Mouse (Mus musculus): Measurements from ENCODE around the gene Oxct1. TPM values are rescaled to one million over a fixed set of nuclear protein-coding genes. Genes with fewer than 3 reads are reported as not detected.

The Oxct1 gene
- polyA plus RNA-seq, 1 experiment, result 40.4 TPM

DNA sequence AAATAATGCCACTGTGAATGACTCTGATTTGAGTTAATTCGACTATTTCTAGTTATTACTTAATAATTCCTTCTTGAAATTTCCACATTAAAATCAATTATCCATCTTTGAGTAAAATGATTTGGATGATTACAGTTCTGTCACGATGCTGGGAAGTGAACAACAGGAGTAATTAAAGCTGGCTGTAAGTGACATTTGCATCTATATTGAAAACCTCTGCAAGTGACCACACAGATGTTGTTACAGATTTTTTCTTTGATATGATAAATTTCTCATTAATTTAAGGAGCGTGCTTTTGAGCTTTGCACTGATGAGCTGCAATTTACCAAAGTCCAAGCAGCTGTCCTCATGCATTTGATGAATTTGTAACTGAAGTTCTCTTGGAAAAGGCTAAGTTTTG is 64.4 kb downstream of the Oxct1 start:
- H3K79me2 ChIP-seq (ENCODE audit: control insufficient read depth, insufficient read depth), result no peaks in the 10 kb centered on the region
- TF ChIP-seq POLR2AphosphoS2 (IDR thresholded peaks at IDR 0.05; ENCODE audit: insufficient read length, low read depth), result no peak
- TF ChIP-seq REST (IDR thresholded peaks at IDR 0.05; ENCODE audit: insufficient read depth, insufficient read length), result no peak
- TF ChIP-seq MAX (IDR thresholded peaks at IDR 0.05; ENCODE audit: low read depth), result no peak
- no peak for TF ChIP-seq TCF3 (IDR thresholded peaks at IDR 0.05; ENCODE audit: insufficient read length, low read depth)
- TF ChIP-seq POLR2A (IDR thresholded peaks at IDR 0.05; ENCODE audit: insufficient read length, low read depth), result no peak
- no peak for TF ChIP-seq TCF12 (IDR thresholded peaks at IDR 0.05; ENCODE audit: insufficient read depth, poor library complexity, severe bottlenecking)
- TF ChIP-seq CEBPB (IDR thresholded peaks at IDR 0.05; ENCODE audit: insufficient read depth, poor library complexity, severe bottlenecking), result no peak
- no peak for TF ChIP-seq SRF (IDR thresholded peaks at IDR 0.05; ENCODE audit: control insufficient read depth, insufficient read length, low read depth)
- no peak for TF ChIP-seq E2F4 (IDR thresholded peaks at IDR 0.05; ENCODE audit: insufficient read depth)
- no peak for TF ChIP-seq MYOG (IDR thresholded peaks at IDR 0.05; ENCODE audit: control insufficient read depth in 1 of 3, insufficient read depth in 1 of 3, insufficient read length in 2 of 3, low read depth in 2 of 3)
- no peak for TF ChIP-seq MYOD1 (IDR thresholded peaks at IDR 0.05; ENCODE audit: control insufficient read depth in 1 of 3, insufficient read length in 2 of 3, low read depth in 2 of 3)
- TF ChIP-seq USF1 (IDR thresholded peaks at IDR 0.05; ENCODE audit: low read depth), result no peak
- no peaks in the 10 kb centered on the region for H3K27me3 ChIP-seq (ENCODE audit: control insufficient read depth, insufficient read depth, insufficient read length)
- H3K4me3 ChIP-seq, result no peak overlapping the region
- H3K36me3 ChIP-seq (ENCODE audit: control insufficient read depth, insufficient read depth), result peaks cover 17% of the 10 kb centered on the region
- H3K4me2 ChIP-seq (ENCODE audit: low read depth), result no peak overlapping the region
- no peak overlapping the region for H3ac ChIP-seq (ENCODE audit: control insufficient read depth, insufficient read length)

DNA sequence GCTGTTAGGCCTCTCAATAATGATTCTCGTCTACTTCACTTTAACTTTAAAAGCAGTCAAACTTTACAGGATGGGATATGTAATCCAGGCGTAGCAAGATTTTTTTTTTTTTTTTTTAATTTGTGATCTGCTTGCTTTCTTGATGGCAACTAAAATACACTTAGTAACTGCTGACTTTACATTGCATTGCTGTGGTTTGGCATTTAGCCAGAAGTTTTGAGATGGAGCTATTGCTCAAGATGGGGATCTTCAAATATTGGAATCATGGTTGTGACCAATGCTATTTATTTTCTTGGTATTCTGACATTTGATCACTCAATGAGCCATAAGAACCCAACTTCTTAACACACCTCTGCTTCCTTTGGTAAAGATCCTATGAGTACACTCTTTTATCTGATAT is 66.4 kb downstream of the Oxct1 start:
- no peak overlapping the region for H3K4me3 ChIP-seq
- no peaks in the 10 kb centered on the region for H3K27me3 ChIP-seq (ENCODE audit: control insufficient read depth, insufficient read depth, insufficient read length)
- TF ChIP-seq TCF3 (IDR thresholded peaks at IDR 0.05; ENCODE audit: insufficient read length, low read depth) (no peak), SRF (IDR thresholded peaks at IDR 0.05; ENCODE audit: control insufficient read depth, insufficient read length, low read depth) (no peak)
- no peak overlapping the region for H3ac ChIP-seq (ENCODE audit: control insufficient read depth, insufficient read length)
- peaks cover 17% of the 10 kb centered on the region for H3K36me3 ChIP-seq (ENCODE audit: control insufficient read depth, insufficient read depth)
- no peak overlapping the region for H3K4me2 ChIP-seq (ENCODE audit: low read depth)
- no peaks in the 10 kb centered on the region for H3K79me2 ChIP-seq (ENCODE audit: control insufficient read depth, insufficient read depth)

DNA sequence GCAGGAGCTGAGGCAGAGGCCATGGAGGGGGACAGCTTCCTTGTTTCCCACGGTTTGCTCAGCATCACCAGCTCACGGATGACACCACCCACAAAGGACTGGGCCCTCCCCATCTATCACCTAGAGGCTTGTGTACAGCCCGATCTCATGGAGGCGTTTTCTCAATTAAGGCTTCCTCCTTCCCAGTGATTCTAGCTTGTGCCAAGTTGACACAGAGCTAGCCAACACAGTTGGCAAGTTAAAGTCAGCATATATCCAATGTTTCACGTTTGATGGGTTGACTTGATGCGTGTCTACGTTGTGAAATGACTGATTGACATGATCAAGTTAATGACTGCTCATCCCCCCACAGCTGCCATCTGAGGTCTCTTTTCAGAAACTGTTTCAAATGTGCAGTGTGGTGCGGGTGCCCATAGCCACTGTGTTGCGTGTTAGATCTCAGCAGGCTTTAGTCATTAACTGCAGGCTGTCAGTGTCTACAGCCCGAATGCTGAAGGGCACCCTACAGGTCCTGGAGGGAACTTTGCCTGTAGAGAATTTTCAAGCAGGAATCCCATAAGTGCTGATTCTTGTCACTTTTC is 74.2 kb downstream of the Oxct1 start:
- H3ac ChIP-seq (ENCODE audit: control insufficient read depth, insufficient read length), result no peak overlapping the region
- no peak overlapping the region for H3K4me3 ChIP-seq
- TF ChIP-seq MYOD1 (IDR thresholded peaks at IDR 0.05; ENCODE audit: control insufficient read depth in 1 of 3, insufficient read length in 2 of 3, low read depth in 2 of 3) (no peak), POLR2A (IDR thresholded peaks at IDR 0.05; ENCODE audit: insufficient read length, low read depth) (no peak), REST (IDR thresholded peaks at IDR 0.05; ENCODE audit: insufficient read depth, insufficient read length) (no peak), USF1 (IDR thresholded peaks at IDR 0.05; ENCODE audit: low read depth) (no peak), TCF12 (IDR thresholded peaks at IDR 0.05; ENCODE audit: insufficient read depth, poor library complexity, severe bottlenecking) (no peak), E2F4 (IDR thresholded peaks at IDR 0.05; ENCODE audit: insufficient read depth) (no peak), MAX (IDR thresholded peaks at IDR 0.05; ENCODE audit: low read depth) (no peak), CEBPB (IDR thresholded peaks at IDR 0.05; ENCODE audit: insufficient read depth, poor library complexity, severe bottlenecking) (no peak), TCF3 (IDR thresholded peaks at IDR 0.05; ENCODE audit: insufficient read length, low read depth) (no peak), MYOG (IDR thresholded peaks at IDR 0.05; ENCODE audit: control insufficient read depth in 1 of 3, insufficient read depth in 1 of 3, insufficient read length in 2 of 3, low read depth in 2 of 3) (no peak), SRF (IDR thresholded peaks at IDR 0.05; ENCODE audit: control insufficient read depth, insufficient read length, low read depth) (no peak), POLR2AphosphoS2 (IDR thresholded peaks at IDR 0.05; ENCODE audit: insufficient read length, low read depth) (no peak)
- no peaks in the 10 kb centered on the region for H3K79me2 ChIP-seq (ENCODE audit: control insufficient read depth, insufficient read depth)
- H3K36me3 ChIP-seq (ENCODE audit: control insufficient read depth, insufficient read depth), result peaks cover 6% of the 10 kb centered on the region
- H3K4me2 ChIP-seq (ENCODE audit: low read depth), result no peak overlapping the region
- no peaks in the 10 kb centered on the region for H3K27me3 ChIP-seq (ENCODE audit: control insufficient read depth, insufficient read depth, insufficient read length)

DNA sequence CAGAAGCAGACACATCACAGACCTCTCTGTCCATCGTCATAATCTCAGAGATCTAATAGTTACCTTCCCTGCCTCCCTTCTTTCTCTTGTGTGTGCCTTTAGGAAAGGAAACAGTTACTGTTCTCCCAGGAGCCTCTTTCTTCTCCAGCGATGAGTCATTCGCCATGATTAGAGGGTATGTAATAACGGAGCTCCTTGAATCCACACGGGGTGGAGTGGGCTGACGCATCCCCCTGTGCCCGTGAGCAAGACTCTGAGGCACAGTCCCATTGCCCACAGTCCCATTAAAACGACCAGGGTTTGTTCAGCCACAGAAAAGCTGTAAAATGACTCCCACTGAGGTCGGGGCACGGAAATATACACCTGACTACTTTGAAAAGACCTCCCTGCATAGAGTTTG is 74.8 kb downstream of the Oxct1 start:
- H3K4me3 ChIP-seq, result no peak overlapping the region
- TF ChIP-seq CEBPB (IDR thresholded peaks at IDR 0.05; ENCODE audit: insufficient read depth, poor library complexity, severe bottlenecking) (no peak), MAX (IDR thresholded peaks at IDR 0.05; ENCODE audit: low read depth) (no peak), MYOG (IDR thresholded peaks at IDR 0.05; ENCODE audit: control insufficient read depth in 1 of 3, insufficient read depth in 1 of 3, insufficient read length in 2 of 3, low read depth in 2 of 3) (no peak)
- peaks cover 6% of the 10 kb centered on the region for H3K36me3 ChIP-seq (ENCODE audit: control insufficient read depth, insufficient read depth)
- no peak overlapping the region for H3K4me2 ChIP-seq (ENCODE audit: low read depth)
- H3ac ChIP-seq (ENCODE audit: control insufficient read depth, insufficient read length), result no peak overlapping the region
- H3K27me3 ChIP-seq (ENCODE audit: control insufficient read depth, insufficient read depth, insufficient read length), result no peaks in the 10 kb centered on the region
- no peaks in the 10 kb centered on the region for H3K79me2 ChIP-seq (ENCODE audit: control insufficient read depth, insufficient read depth)

DNA sequence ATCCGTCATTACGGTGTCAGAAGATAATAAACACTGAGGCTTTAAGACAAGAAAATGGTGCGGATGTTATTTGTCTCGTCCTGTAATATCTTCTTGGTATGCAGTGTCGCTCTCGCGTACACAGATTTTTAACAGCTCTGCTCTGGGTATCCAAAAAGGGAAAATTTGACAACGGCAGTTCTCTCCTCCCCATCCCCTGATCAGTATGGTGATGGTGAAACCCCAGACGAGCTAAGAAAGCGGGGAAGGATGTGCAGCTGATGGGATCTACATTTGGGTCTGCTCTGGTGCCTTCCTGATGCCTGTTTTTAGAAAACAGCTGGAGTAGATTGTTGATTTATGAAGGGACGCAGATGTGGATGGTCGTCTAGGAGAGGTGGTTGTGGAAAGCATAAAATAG is 78.1 kb downstream of the Oxct1 start:
- TF ChIP-seq TCF3 (IDR thresholded peaks at IDR 0.05; ENCODE audit: insufficient read length, low read depth) (no peak), MYOG (IDR thresholded peaks at IDR 0.05; ENCODE audit: control insufficient read depth in 1 of 3, insufficient read depth in 1 of 3, insufficient read length in 2 of 3, low read depth in 2 of 3) (no peak), POLR2A (IDR thresholded peaks at IDR 0.05; ENCODE audit: insufficient read length, low read depth) (no peak), POLR2AphosphoS2 (IDR thresholded peaks at IDR 0.05; ENCODE audit: insufficient read length, low read depth) (no peak), MAX (IDR thresholded peaks at IDR 0.05; ENCODE audit: low read depth) (no peak), CEBPB (IDR thresholded peaks at IDR 0.05; ENCODE audit: insufficient read depth, poor library complexity, severe bottlenecking) (no peak), REST (IDR thresholded peaks at IDR 0.05; ENCODE audit: insufficient read depth, insufficient read length) (no peak), SRF (IDR thresholded peaks at IDR 0.05; ENCODE audit: control insufficient read depth, insufficient read length, low read depth) (no peak), TCF12 (IDR thresholded peaks at IDR 0.05; ENCODE audit: insufficient read depth, poor library complexity, severe bottlenecking) (no peak), MYOD1 (IDR thresholded peaks at IDR 0.05; ENCODE audit: control insufficient read depth in 1 of 3, insufficient read length in 2 of 3, low read depth in 2 of 3) (no peak), E2F4 (IDR thresholded peaks at IDR 0.05; ENCODE audit: insufficient read depth) (no peak), USF1 (IDR thresholded peaks at IDR 0.05; ENCODE audit: low read depth) (no peak)
- Histone ChIP-seq H3ac (ENCODE audit: control insufficient read depth, insufficient read length) (no peak overlapping the region), H3K4me3 (no peak overlapping the region), H3K79me2 (ENCODE audit: control insufficient read depth, insufficient read depth) (no peaks in the 10 kb centered on the region), H3K36me3 (ENCODE audit: control insufficient read depth, insufficient read depth) (peaks cover under 1% of the 10 kb centered on the region), H3K27me3 (ENCODE audit: control insufficient read depth, insufficient read depth, insufficient read length) (no peaks in the 10 kb centered on the region), H3K4me2 (ENCODE audit: low read depth) (no peak overlapping the region)
